ENCODE assay signal across 24 mouse cellular contexts in the genomic region with DNA sequence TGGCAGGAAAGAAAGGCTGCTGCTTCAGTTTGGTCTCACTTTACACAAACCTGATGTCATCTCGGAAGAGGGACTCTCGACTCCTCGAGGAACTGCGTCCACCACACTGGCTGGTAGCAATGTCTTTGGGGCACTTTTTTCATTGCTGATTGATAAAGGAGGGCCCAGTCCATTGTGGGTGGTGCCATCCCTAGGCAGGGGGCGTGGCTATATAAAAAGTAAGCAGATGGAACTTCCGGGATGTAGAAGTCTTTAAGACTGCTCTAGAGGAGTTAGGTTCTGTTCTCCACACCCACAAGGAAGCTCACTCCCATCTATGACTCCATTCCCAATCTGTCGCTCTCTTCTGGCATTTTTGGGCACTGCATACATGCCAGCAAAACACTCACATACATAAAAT. TPM values are rescaled to one million over a fixed set of nuclear protein-coding genes. Genes with fewer than 3 reads are reported as not detected.
A peak's percentile ranks its signal among the peaks of the same experiment; 100 is the strongest.
DNase-seq lines count a peak whose midpoint lies in the region; ATAC-seq and TF ChIP-seq lines count a peak whose summit lies in the region.
"Had no signal": no experiment of that assay in that cellular context is flagged by ENCODE, and none has a peak within 500 bp of the region (broad histone marks: within the 10 kb centered on the region; RNA-seq: fewer than 3 reads in every experiment).

No protein-coding gene starts in this region.

- no peak overlapping the region for H3K4me2 ChIP-seq in hindbrain, embryonic 14.5 days (replicated peaks)
- H3K4me2 ChIP-seq: embryonic facial prominence, embryonic 13.5 days; embryonic facial prominence, embryonic 15.5 days; forebrain, embryonic 12.5 days had no signal

- no peaks in the 10 kb centered on the region for H3K9me3 ChIP-seq in hindbrain, embryonic 14.5 days (ENCODE audit: control insufficient read depth, low read length)
- H3K9me3 ChIP-seq: embryonic facial prominence, embryonic 13.5 days; embryonic facial prominence, embryonic 15.5 days; forebrain, embryonic 12.5 days had no signal

- H3K4me1 ChIP-seq in hindbrain, embryonic 14.5 days (replicated peaks; ENCODE audit: control insufficient read depth, insufficient read depth, low read length), result no peaks in the 10 kb centered on the region

- H3K36me3 ChIP-seq in hindbrain, embryonic 14.5 days (replicated peaks; ENCODE audit: control insufficient read depth, insufficient read depth), result no peaks in the 10 kb centered on the region
- H3K36me3 ChIP-seq: embryonic facial prominence, embryonic 13.5 days; embryonic facial prominence, embryonic 15.5 days; forebrain, embryonic 10.5 days; forebrain, embryonic 12.5 days had no signal

- no peak for DNase-seq in layer of hippocampus, adult 2 months (ENCODE audit: low spot score in 2 of 2)
- DNase-seq in layer of hippocampus, postnatal 36 days, result no peak
- DNase-seq in R1 (ENCODE audit: low read depth, low spot score), result peak; percentile 51
- peak; percentile 53 for DNase-seq in ZHBTc4 (ENCODE audit: low read depth, low spot score)
- DNase-seq in hindbrain, embryonic 14.5 days (ENCODE audit: low spot score), result no peak
- DNase-seq: adrenal gland, adult 2 months; adrenal gland, postnatal 10 days; adrenal gland, postnatal 25 days; cerebellum, adult 11 months; cerebellum, adult 18-20 months; cerebellum, adult 8-10 months; cerebellum, adult 9-11 months; cerebellum, postnatal 14 days; cerebellum, postnatal 36 days; embryo, embryonic 11 days had no signal

- WGBS in hindbrain, embryonic 14.5 days, result 96% methylated on average over 7 of the region's 7 CpGs

- ATAC-seq in hindbrain, embryonic 14.5 days (ENCODE audit: low FRiP score), result no peak
- ATAC-seq: forebrain, embryonic 14.5 days; forebrain, embryonic 16.5 days had no signal

- TF ChIP-seq CTCF in layer of hippocampus, adult 2 months (conservative IDR thresholded peaks at IDR 0.05), result peak; percentile 24; the same call in 1 of the 2 replicates

- H3K9ac ChIP-seq in hindbrain, embryonic 14.5 days, result no peak overlapping the region
- H3K9ac ChIP-seq: embryonic facial prominence, embryonic 13.5 days; embryonic facial prominence, embryonic 15.5 days; forebrain, embryonic 12.5 days had no signal

- H3K27ac ChIP-seq in layer of hippocampus, adult 2 months, result no peak overlapping the region
- no peak overlapping the region for H3K27ac ChIP-seq in hindbrain, embryonic 14.5 days
- H3K27ac ChIP-seq: embryonic facial prominence, embryonic 13.5 days; embryonic facial prominence, embryonic 15.5 days; forebrain, embryonic 10.5 days; forebrain, embryonic 12.5 days had no signal

- no peaks in the 10 kb centered on the region for H3K27me3 ChIP-seq in hindbrain, embryonic 14.5 days (ENCODE audit: control insufficient read depth, insufficient read depth, low read length)
- H3K27me3 ChIP-seq: embryonic facial prominence, embryonic 13.5 days; embryonic facial prominence, embryonic 15.5 days; forebrain, embryonic 12.5 days had no signal

- no peak overlapping the region for H3K4me3 ChIP-seq in layer of hippocampus, adult 2 months
- H3K4me3 ChIP-seq in hindbrain, embryonic 14.5 days (replicated peaks; ENCODE audit: low read length), result no peak overlapping the region
- H3K4me3 ChIP-seq: embryonic facial prominence, embryonic 13.5 days; embryonic facial prominence, embryonic 15.5 days; erythroblast, embryonic 14.5 days; forebrain, embryonic 10.5 days; forebrain, embryonic 12.5 days had no signal

RNA-seq across cellular contexts. Expression of a gene that starts 0.7 kb away (rescaled TPM):
- 10 to 100 TPM; 33.8 to 34.9 TPM for total RNA-seq in layer of hippocampus, adult 2 months (2021)
- 10 to 100 TPM; 32.1 to 37.4 TPM for total RNA-seq in layer of hippocampus, postnatal 36 days (2021)
- 25.2 and 27.2 TPM in 2 replicates for polyA plus RNA-seq in hindbrain, embryonic 14.5 days (2014; fragmentation: Nextera tagmentation; extraction: Ambion mirVana)
- polyA plus RNA-seq: erythroblast, embryonic 14.5 days had no signal

RNA-seq across cellular contexts. Expression of a gene that starts 10.3 kb away (rescaled TPM):
- 1 to 10 TPM; 3.0 to 3.3 TPM for total RNA-seq in layer of hippocampus, adult 2 months (2021)
- total RNA-seq in layer of hippocampus, postnatal 36 days (2021), result 1 to 10 TPM; 3.0 to 4.3 TPM
- polyA plus RNA-seq in hindbrain, embryonic 14.5 days (2014; fragmentation: Nextera tagmentation; extraction: Ambion mirVana), result 0.39 and 0.65 TPM in 2 replicates
- total RNA-seq: common myeloid progenitor, adult 5-6 weeks; MEL had no signal
- polyA plus RNA-seq: erythroblast, embryonic 14.5 days; forebrain, embryonic 16.5 days had no signal

Comparison
In these comparisons a context has a peak if more than half of its experiments do, and no peak if none do; other contexts are left out.
1. DNase-seq: peak in R1 (single experiment) and ZHBTc4 (single experiment); none in layer of hippocampus, adult 2 months (0 of 2), layer of hippocampus, postnatal 36 days (0 of 2) and hindbrain, embryonic 14.5 days (single experiment).